Mouse (Mus musculus): ENCODE data around the gene Eng. TPM values are rescaled to one million over a fixed set of nuclear protein-coding genes. Genes with fewer than 3 reads are reported as not detected.

Eng gene
- total and polyA plus RNA-seq, 3 experiments, result 113 to 239 (median 122) TPM

DNA sequence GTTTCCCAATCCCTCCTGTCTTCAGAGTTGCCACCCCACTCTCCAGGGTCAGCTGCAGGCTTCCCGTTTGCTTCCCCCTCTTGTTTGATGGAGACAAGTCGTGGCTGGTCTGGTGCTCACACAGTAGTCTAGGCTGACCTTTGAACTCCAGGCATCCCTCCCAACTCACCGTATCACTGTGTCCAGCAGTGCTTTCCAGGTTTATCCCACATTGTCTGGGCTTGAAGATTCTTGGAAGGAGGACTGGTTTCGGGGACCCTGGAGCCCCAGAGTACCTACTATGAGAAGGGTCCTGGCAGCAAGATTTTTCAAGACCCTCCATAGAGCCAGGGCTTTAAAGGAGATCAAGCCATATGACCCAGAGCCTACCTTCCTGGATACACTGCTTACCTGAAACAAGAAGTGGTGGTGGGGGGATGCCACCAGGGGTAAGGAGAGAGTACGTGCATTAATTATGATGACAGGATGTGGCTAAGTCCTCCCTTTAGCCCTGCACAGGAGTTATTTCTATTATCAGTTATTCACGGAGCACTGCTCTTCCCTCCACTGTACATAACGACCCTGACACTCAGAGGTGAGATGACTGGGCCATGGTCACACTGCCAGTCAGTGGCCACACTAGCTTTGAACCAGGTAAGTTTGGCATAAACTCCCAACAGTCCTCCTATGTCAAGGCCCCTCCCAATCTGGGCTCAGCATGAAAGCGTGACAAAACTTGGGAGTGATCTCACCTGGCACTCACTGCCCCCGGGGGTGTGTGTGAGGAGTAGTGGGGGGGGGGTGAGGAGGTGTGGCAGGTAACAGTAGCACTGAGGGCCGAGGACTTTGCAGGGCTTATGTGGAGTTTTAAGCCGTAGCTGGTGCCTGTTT is 68.0 kb downstream of the Eng start:
- no peak overlapping the region for H3K9ac ChIP-seq (ENCODE audit: low read depth, low read length)
- H3K36me3 ChIP-seq (ENCODE audit: control insufficient read depth, insufficient read depth, low read length), result peaks cover 4% of the 10 kb centered on the region; the same call in 1 of the 2 replicates
- H3K27me3 ChIP-seq (ENCODE audit: control insufficient read depth, insufficient read depth, low read length), result no peaks in the 10 kb centered on the region
- no peak overlapping the region for H3K4me3 ChIP-seq
- peak overlapping the region; percentile 97 for H3K27ac ChIP-seq
- TF ChIP-seq EP300 (IDR thresholded peaks at IDR 0.05; ENCODE audit: insufficient read depth, low read depth, low read length) (no peak), POLR2A (IDR thresholded peaks at IDR 0.05; ENCODE audit: insufficient read depth, low read depth, low read length) (no peak)
- H3K79me2 ChIP-seq (replicated peaks; ENCODE audit: control insufficient read depth, insufficient read depth, low read length), result peaks cover 2% of the 10 kb centered on the region
- intact Hi-C loops (cut with DNase I), result loop anchor here (1.0 to 5.0 kb wide), 2 partner anchors 13 to 133 kb away; partner anchors contain the start of gene Stxbp1
- peaks cover 16% of the 10 kb centered on the region for H3K4me1 ChIP-seq (ENCODE audit: control insufficient read depth, insufficient read depth, low read length)
- no peak for DNase-seq
- WGBS, result 33% methylated on average over 11 of the region's 11 CpGs

DNA sequence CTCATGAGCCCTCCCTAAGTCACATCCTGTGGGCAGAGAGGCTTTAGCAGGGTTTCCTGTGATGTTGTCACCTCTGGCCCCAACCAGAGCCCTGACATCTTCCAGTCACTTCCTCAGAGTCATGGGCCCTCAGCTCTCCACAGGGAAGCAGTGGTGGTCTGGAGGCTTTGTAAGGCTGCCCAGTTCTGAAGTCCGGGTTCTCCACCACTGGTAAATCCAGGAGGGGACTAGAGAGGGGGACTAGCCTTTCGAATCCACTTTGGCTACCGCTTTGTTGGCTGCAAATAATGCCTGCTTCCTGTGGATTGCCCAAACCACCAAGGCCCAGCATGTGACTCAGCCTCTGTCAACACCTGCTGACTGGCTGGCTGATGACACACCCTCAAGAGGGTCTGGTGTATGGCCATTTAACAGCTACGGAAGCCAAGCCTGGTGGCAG is 68.6 kb downstream of the Eng start:
- intact Hi-C loops (cut with DNase I), result loop anchor here (1.0 to 5.0 kb wide), 2 partner anchors 12 to 132 kb away; partner anchors contain the start of gene Stxbp1
- peak; percentile 54 to 67 for DNase-seq
- Histone ChIP-seq H3K27me3 (ENCODE audit: control insufficient read depth, insufficient read depth, low read length) (no peaks in the 10 kb centered on the region), H3K4me3 (no peak overlapping the region), H3K79me2 (replicated peaks; ENCODE audit: control insufficient read depth, insufficient read depth, low read length) (no peaks in the 10 kb centered on the region; the same call in none of the 2 replicates), H3K36me3 (ENCODE audit: control insufficient read depth, insufficient read depth, low read length) (peaks cover 4% of the 10 kb centered on the region; the same call in 1 of the 2 replicates), H3K9ac (ENCODE audit: low read depth, low read length) (no peak overlapping the region), H3K4me1 (ENCODE audit: control insufficient read depth, insufficient read depth, low read length) (peaks cover 16% of the 10 kb centered on the region), H3K27ac (peak overlapping the region; percentile 97)
- TF ChIP-seq EP300 (IDR thresholded peaks at IDR 0.05; ENCODE audit: insufficient read depth, low read depth, low read length) (peak; percentile 45; the same call in 1 of the 2 replicates), CTCF (IDR thresholded peaks at IDR 0.05) (peak; percentile 31; the same call in 1 of the 2 replicates), POLR2A (IDR thresholded peaks at IDR 0.05; ENCODE audit: insufficient read depth, low read depth, low read length) (0 out of 2 replicates have a peak, but pooled peaks have one; percentile 26)
- 19% methylated on average over 4 of the region's 4 CpGs for WGBS

DNA sequence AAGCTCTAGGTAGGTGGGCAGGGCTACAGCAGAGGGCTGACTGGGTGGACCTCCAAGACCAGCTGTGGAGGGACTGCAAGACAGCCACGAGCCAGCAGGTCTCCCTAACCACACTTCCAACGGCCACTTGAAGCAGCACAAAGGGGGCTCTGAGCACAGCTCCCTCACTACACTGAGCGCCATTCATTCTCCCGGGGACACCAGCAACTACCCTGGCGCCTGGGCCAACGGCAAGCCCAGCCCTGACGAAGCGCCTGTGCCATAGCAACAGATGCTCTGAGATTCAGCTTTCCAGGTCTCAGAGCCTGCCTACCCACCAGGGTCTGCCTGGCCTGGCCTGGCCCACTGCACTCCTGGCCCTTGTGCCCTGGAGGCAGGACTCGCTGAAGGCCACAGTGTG is 72.4 kb downstream of the Eng start:
- 72% methylated on average over 9 of the region's 9 CpGs for WGBS
- intact Hi-C loops (cut with DNase I), result no loop called here

DNA sequence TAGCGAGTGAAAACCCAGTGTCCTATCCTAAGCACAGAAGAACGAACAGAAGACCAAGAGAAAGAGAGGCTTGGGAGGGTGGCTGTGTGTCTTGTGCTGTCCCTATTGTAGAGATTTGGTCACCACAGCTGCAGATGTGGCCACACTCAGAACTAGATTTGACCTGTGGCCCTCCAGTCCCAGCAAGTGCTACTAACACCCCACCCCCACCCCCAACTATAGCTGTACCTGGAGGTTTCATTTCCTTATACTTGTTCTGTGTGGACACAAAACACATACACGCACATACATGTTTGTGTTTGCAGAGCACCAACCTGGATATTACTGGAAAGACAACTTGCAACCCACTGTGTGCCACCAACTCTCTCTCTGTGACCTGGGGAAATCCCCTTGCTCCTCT is 73.7 kb downstream of the Eng start:
- no peaks in the 10 kb centered on the region for H3K27me3 ChIP-seq (ENCODE audit: control insufficient read depth, insufficient read depth, low read length)
- no peak overlapping the region for H3K9ac ChIP-seq (ENCODE audit: low read depth, low read length)
- H3K4me3 ChIP-seq, result no peak overlapping the region
- H3K4me1 ChIP-seq (ENCODE audit: control insufficient read depth, insufficient read depth, low read length), result peaks cover 5% of the 10 kb centered on the region
- intact Hi-C loops (cut with DNase I), result no loop called here
- 95% methylated on average over 3 of the region's 3 CpGs for WGBS
- no peak overlapping the region for H3K27ac ChIP-seq
- no peaks in the 10 kb centered on the region for H3K79me2 ChIP-seq (replicated peaks; ENCODE audit: control insufficient read depth, insufficient read depth, low read length)
- no peak for DNase-seq
- TF ChIP-seq EP300 (IDR thresholded peaks at IDR 0.05; ENCODE audit: insufficient read depth, low read depth, low read length) (no peak), CTCF (IDR thresholded peaks at IDR 0.05) (no peak), POLR2A (IDR thresholded peaks at IDR 0.05; ENCODE audit: insufficient read depth, low read depth, low read length) (no peak)
- H3K36me3 ChIP-seq (ENCODE audit: control insufficient read depth, insufficient read depth, low read length), result no peaks in the 10 kb centered on the region

More for the DNA sequence above, 72.4 kb downstream of the Eng start:
- no peak overlapping the region for H3K9ac ChIP-seq (ENCODE audit: low read depth, low read length)
- TF ChIP-seq POLR2A (IDR thresholded peaks at IDR 0.05; ENCODE audit: insufficient read depth, low read depth, low read length) (no peak), EP300 (IDR thresholded peaks at IDR 0.05; ENCODE audit: insufficient read depth, low read depth, low read length) (no peak), CTCF (IDR thresholded peaks at IDR 0.05) (no peak)
- H3K27me3 ChIP-seq (ENCODE audit: control insufficient read depth, insufficient read depth, low read length), result no peaks in the 10 kb centered on the region
- H3K4me1 ChIP-seq (ENCODE audit: control insufficient read depth, insufficient read depth, low read length), result peaks cover 14% of the 10 kb centered on the region
- no peaks in the 10 kb centered on the region for H3K36me3 ChIP-seq (ENCODE audit: control insufficient read depth, insufficient read depth, low read length)
- no peak overlapping the region for H3K27ac ChIP-seq
- DNase-seq, result no peak
- H3K4me3 ChIP-seq, result no peak overlapping the region
- no peaks in the 10 kb centered on the region for H3K79me2 ChIP-seq (replicated peaks; ENCODE audit: control insufficient read depth, insufficient read depth, low read length)

DNA sequence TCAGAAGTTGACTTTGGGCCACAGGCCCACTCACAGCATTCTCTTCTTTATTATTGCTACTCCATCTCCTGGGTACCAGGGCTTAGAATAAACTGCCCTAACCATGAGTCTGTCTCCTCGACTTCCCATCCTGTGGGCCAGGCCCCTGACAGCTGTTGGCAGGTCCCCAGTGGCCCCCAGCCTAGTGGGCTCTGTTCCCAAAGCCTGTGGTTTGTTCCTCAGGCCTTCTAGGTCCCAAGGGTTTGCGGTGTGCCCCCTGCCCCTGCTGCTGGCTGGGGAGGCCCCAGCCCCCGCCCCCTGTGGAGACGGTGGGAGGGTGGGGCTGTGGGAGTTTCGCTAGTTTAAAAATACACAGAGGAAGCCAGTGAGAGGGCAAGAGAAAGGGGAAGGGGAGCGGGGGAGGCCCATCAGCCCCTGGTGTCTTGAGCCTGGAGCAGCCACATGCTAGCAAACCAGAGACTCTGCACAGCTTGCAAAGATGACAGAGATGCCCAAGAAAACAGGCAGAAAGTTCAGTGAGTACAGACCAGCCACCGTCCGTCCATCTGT is 74.4 kb downstream of the Eng start, which contains the start of gene Sh2d3c:
Gene Sh2d3c, plus strand, starts transcription at position 375 of the 549 bp plus-strand sequence.
- H3K9ac ChIP-seq (ENCODE audit: low read depth, low read length), result no peak within 1 kb of the TSS

More for the DNA sequence above, 74.4 kb downstream of the Eng start, which contains the start of gene Sh2d3c:
- TF ChIP-seq CTCF (IDR thresholded peaks at IDR 0.05), result no peak
- no peak for TF ChIP-seq EP300 (IDR thresholded peaks at IDR 0.05; ENCODE audit: insufficient read depth, low read depth, low read length)
- TF ChIP-seq POLR2A (IDR thresholded peaks at IDR 0.05; ENCODE audit: insufficient read depth, low read depth, low read length), result no peak
- Histone ChIP-seq H3K27ac (no peak within 1 kb of the TSS), H3K4me3 (no peak within 1 kb of the TSS), H3K36me3 (ENCODE audit: control insufficient read depth, insufficient read depth, low read length) (no peaks in the 10 kb centered on the region), H3K27me3 (ENCODE audit: control insufficient read depth, insufficient read depth, low read length) (no peaks in the 10 kb centered on the region), H3K4me1 (ENCODE audit: control insufficient read depth, insufficient read depth, low read length) (peaks cover 2% of the 10 kb centered on the region; the same call in 1 of the 2 replicates), H3K79me2 (replicated peaks; ENCODE audit: control insufficient read depth, insufficient read depth, low read length) (no peaks in the 10 kb centered on the region)
- DNase-seq, result peak in 1 of 2 experiments; percentile 60
- intact Hi-C loops (cut with DNase I), result no loop called here
- 36% methylated on average over 8 of the region's 8 CpGs for WGBS

Data from heart, adult 2 months (tissue).